Mouse (Mus musculus) spleen, adult 2 months (tissue): Measurements from ENCODE around the gene Maged2. TPM values are rescaled to one million over a fixed set of nuclear protein-coding genes. Genes with fewer than 3 reads are reported as not detected.
"Not testable (repeated sequence)": the region's sequence is repeated elsewhere in the genome, so short reads cannot be mapped to it uniquely, and the experiment has no call there.

Source experiments
- DNase-seq, 2 experiments: peaks; one replicate each; pipeline versions ENCODE4 v3.0.0 to v3.0.0-alpha.2; 2012 to 2021; ENCODE audit warnings: low spot score in 2 of 2, low read depth in 1 of 2
- H3K27ac ChIP-seq: fragments of 200-500 bp; 2 replicates; pipeline ENCODE4 v1.5.1; 2012; ENCODE audit warnings: low read length, inconsistent platforms; ENCODE audit not compliant: insufficient read depth
- H3K27me3 ChIP-seq: fragments of 200-500 bp; 2 replicates; pipeline ENCODE4 v1.6.1; 2012; ENCODE audit warnings: mild to moderate bottlenecking, moderate library complexity, low read length, inconsistent platforms; ENCODE audit not compliant: control insufficient read depth, insufficient read depth
- H3K36me3 ChIP-seq: fragments of 200-500 bp; 2 replicates; pipeline ENCODE4 v1.6.1; 2012; ENCODE audit warnings: mild to moderate bottlenecking, low read length, inconsistent platforms; ENCODE audit not compliant: control insufficient read depth, insufficient read depth
- H3K4me1 ChIP-seq: fragments of 200-500 bp; 2 replicates; pipeline ENCODE4 v1.6.1; 2011; ENCODE audit warnings: inconsistent platforms; ENCODE audit not compliant: control insufficient read depth, insufficient read depth, insufficient read length
- H3K4me3 ChIP-seq: fragments of 200-500 bp; 2 replicates; pipeline ENCODE4 v1.5.1; 2011; ENCODE audit warnings: mild to moderate bottlenecking, inconsistent platforms; ENCODE audit not compliant: insufficient read depth, insufficient read length; ENCODE audit errors: extremely low read depth
- CTCF ChIP-seq: fragments of 200-500 bp; IDR thresholded peaks from 2 replicates; pipeline ENCODE4 v1.5.1; 2011; ENCODE audit warnings: mild to moderate bottlenecking, inconsistent platforms; ENCODE audit not compliant: insufficient read depth, insufficient read length, insufficient replicate concordance; ENCODE audit errors: extremely low read depth
- POLR2A ChIP-seq: fragments of 200-500 bp; IDR thresholded peaks from 2 replicates; pipeline ENCODE4 v1.6.1; 2011; ENCODE audit warnings: low read depth, low read length, inconsistent platforms
- WGBS: fragments of 180-500 bp; shearing (Covaris S2); methylation state at CpG from one replicate; pipeline ENCODE4 v1.1.7; 2018; 5-methylcytosine and 5-hydroxymethylcytosine counted together
- polyA plus RNA-seq: library from polyadenylated mRNA; depleted of rRNA; stranded (reverse); fragments of >200 nt; gene quantifications from 2 replicates; pipeline ENCODE4 v1.2.3, GENCODE M21; 2012; rRNA removed

The Maged2 gene
- polyA plus RNA-seq, 1 experiment, result 8.5 TPM

- H3K4me3 ChIP-seq, result peak overlapping the region; percentile 66
- TF ChIP-seq POLR2A, result no peak
- no peak for TF ChIP-seq CTCF
- no peaks in the 10 kb centered on the region for H3K36me3 ChIP-seq
- no peaks in the 10 kb centered on the region; the same call in 1 of the 2 replicates for H3K4me1 ChIP-seq
- DNase-seq, result no peak
- no peak overlapping the region for H3K27ac ChIP-seq
- 27% methylated on average over 14 of the region's 16 CpGs for WGBS
- H3K27me3 ChIP-seq, result no peaks in the 10 kb centered on the region
Observed at GRCm38 (mm10) chrX:150813464-150814138, 544 bp downstream of the Maged2 start.

- H3K4me3 ChIP-seq, result peak overlapping the region; percentile 66
- no peaks in the 10 kb centered on the region for H3K36me3 ChIP-seq
- peak; percentile 58 to 61 for DNase-seq
- WGBS, result 28% methylated on average over 23 of the region's 24 CpGs
- TF ChIP-seq CTCF (no peak), POLR2A (no peak)
- H3K27me3 ChIP-seq, result no peaks in the 10 kb centered on the region
- no peaks in the 10 kb centered on the region; the same call in 1 of the 2 replicates for H3K4me1 ChIP-seq
- H3K27ac ChIP-seq, result no peak overlapping the region
Observed at GRCm38 (mm10) chrX:150812787-150813298, 1.3 kb downstream of the Maged2 start.

GRCm38 (mm10) chrX:150800987-150801386 is 13.2 kb downstream of the Maged2 start:
- WGBS, result 68% methylated on average over 2 of the region's 4 CpGs
- not testable (repeated sequence) for H3K36me3 ChIP-seq

DNA sequence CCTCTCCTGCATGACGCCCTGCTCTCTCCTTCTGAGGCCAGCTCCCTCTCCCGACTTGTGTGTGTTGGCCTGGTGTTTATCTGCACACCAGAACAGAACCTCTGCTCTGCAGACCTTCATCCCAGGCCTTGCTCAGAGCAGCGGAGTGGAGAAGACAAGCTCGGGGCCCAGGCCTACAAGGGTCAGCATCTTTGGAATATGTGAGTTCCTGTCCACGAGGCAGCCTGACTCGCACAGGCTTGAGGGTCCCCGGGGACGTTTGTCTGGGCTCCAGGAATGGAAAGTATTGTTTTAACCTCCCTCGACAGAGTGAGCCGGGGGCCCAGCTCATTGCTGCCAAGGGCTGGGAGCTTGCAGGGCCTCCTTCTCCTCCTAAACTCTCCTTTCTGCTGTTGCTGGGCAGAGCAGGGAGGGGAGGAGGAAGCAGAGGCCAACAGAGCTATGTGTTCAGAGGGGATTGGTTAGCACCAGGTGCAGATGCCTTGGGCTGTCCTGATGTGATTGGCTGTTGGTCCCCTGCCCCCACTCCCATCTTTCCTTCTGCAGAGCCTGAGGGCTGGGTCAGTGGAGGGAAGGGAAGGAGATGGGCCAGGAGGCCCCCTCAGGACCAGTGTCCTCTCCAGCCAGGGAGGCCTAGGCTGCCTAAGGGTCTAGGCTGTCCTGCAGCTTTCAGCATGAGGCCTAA is 15.5 kb downstream of the Maged2 start:
- DNase-seq, H3K36me3 ChIP-seq, H3K27ac ChIP-seq, H3K4me3 ChIP-seq, H3K4me1 ChIP-seq, H3K27me3 ChIP-seq: not testable (repeated sequence)
- 77% methylated on average over 5 of the region's 10 CpGs for WGBS

More at GRCm38 (mm10) chrX:150800987-150801386, 13.2 kb downstream of the Maged2 start:
- not testable (repeated sequence) for DNase-seq, H3K4me1 ChIP-seq, H3K4me3 ChIP-seq, H3K27me3 ChIP-seq, H3K27ac ChIP-seq

Other genes starting within 250 kb of the Maged2 start
- gene Pfkfb1, start 226.1 kb downstream of the Maged2 start, polyA plus RNA-seq, result 1.9 TPM in 2 replicates
- gene Apex2, start 224.5 kb downstream of the Maged2 start, polyA plus RNA-seq, result 7.6 and 8.2 TPM in 2 replicates
- gene Tro, start 156.8 kb downstream of the Maged2 start, polyA plus RNA-seq, result 0.45 and 0.50 TPM in 2 replicates
- 5.3 and 6.0 TPM in 2 replicates for gene Gnl3l, start 203.0 kb upstream of the Maged2 start, polyA plus RNA-seq
- gene Fgd1, start 231.8 kb upstream of the Maged2 start, polyA plus RNA-seq, result 2.4 TPM in 2 replicates